Mouse (Mus musculus) T-helper 2 cell (primary cell): Measurements from ENCODE around the gene Tcp10c.
"Not testable (repeated sequence)": the region's sequence is repeated elsewhere in the genome, so short reads cannot be mapped to it uniquely, and the experiment has no call there.

ENCODE experiments used
- in situ Hi-C: fragments of 300-600 bp; cut with MboI, MseI; formaldehyde crosslinking; loops from one replicate; pipeline ENCODE4 v1.15.1; 2025; ENCODE audit warnings: high pct_unique_total_duplicates

Tcp10c gene

DNA sequence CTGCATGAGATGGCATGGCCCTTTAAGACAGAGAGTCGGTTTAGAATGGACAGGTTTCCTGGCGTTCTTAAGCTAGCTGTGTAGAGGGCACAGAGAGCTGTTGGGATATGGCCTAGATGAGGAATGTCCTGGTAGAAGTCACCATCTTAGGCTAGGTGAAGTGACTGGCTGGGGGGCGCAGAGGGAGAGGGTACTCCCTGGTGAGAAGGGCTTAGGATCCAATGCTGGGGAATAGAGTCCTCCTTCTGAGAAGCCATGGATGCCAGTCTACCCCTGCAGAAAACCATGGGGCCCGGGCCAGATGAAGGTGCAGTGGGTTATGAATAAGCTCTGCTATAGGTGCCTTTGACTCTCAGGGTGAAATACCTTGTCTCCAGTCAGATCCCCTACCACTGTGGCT is at the start of gene Tcp10c:
Gene Tcp10c, plus strand, starts transcription at position 52 of the 400 bp plus-strand sequence.
- in situ Hi-C loops = loop anchor here (5.0 kb wide), 1 partner anchor 292 kb away; the partner anchor contains the start of gene Tcp10b

DNA sequence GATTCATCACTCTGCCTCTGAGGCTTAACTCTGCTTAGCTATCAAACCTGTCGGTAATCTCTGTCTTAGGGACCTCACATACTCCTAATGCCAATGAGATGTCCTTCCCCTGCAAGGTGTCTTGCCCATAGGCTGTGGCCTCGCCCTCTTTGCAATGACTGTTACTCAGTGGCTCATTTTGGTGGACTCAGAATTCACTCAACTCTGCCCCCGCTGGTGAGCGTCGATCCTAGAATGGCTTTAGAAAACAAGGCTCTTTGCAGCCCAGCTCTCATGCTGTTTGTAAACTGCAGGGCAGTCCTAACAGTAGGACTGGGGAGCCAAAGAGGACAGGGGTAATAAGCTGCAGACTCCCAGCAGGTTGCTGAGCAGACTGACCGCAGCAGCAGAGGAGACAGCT is 46.5 kb upstream of the Tcp10c start:
- in situ Hi-C loops = loop anchor here (5.0 kb wide), 1 partner anchor 244 kb away; no protein-coding TSS in a partner anchor

DNA sequence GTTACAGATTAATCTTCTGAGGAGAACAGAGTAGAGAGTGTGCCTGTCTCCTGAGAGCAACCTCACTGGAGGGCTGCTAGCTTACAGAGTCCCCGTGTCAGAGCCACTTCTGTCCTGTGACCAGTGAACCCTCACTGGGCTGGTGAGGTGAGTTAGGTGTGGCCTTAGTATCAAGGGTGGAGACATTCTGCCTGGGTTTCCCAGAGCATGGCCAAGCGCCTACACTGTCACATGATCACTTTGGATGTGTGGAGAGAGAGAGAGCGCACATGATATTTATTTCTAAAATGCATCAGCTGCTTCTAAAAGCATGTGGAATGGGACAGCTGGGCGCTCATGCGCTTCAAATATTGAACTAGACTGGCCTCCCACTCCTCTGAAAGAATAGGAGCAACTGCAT is 46.0 kb upstream of the Tcp10c start:
- in situ Hi-C loops = loop anchor here (5.0 kb wide), 1 partner anchor 244 kb away; no protein-coding TSS in a partner anchor

DNA sequence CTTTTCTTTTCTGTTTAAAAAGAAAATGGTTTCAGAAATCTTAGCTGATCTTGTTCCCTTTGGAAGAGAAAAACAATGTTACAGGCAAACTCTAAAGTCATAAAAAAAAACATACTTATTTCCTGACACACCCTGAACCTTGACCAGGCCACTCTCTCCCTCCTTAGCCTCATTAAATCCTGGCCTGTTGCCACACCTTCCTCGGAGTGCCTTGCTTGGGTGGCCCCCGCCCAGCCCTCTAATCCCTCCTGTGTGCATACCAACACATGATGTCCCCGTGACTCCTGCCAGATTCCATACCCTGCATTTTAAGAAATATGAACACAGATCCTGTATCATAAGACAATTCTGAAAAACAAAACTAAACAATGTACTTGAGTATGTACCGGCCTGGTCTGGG is 45.6 kb upstream of the Tcp10c start:
- in situ Hi-C loops = loop anchor here (5.0 kb wide), 1 partner anchor 244 kb away; no protein-coding TSS in a partner anchor

DNA sequence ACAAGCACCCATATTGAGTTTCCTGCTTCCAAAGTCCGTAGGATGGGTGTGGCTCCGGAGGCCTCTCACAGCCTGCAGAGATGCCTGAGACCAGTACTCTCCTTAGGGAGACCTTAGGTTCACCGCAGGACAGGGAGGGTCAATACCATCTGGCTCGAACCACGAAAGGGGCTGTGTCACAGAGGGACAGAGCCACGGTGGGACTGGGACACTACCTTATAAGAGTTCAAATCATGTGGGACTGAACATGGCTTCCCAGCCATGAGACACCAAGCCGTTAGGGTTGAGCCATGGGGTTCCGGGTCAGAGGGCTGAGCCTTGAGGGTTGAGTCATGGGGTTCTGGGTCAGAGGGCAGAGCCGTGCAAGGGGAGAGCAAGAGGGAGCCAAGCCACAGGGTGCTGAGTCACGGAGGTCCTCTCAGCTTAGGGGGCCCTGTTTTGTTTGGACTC is 45.2 kb upstream of the Tcp10c start:
- in situ Hi-C loops = loop anchor here (5.0 kb wide), 1 partner anchor 243 kb away; no protein-coding TSS in a partner anchor

DNA sequence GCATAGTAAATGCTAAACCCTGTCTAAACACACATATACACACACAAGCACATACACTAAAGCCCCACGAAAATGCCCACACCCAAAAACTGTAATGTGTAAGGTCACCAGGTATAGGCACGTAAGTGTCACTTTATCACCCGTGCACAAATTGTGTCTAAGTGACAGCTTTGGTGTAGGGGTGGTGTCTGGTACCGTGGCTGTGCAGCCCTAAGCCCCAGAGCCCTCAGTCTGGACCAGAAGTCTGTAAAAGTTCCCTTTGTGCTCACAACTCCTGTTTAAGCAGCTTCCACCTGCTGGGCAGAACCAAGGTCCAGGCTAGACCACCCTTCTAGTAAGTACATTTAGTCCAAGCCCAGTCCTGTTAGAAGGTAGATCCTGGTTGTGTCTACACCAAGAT is 24.4 kb upstream of the Tcp10c start:
- in situ Hi-C loops = loop anchor here (5.0 to 25.0 kb wide), 2 partner anchors 293 to 443 kb away; partner anchors contain the start of gene Mrgprh

DNA sequence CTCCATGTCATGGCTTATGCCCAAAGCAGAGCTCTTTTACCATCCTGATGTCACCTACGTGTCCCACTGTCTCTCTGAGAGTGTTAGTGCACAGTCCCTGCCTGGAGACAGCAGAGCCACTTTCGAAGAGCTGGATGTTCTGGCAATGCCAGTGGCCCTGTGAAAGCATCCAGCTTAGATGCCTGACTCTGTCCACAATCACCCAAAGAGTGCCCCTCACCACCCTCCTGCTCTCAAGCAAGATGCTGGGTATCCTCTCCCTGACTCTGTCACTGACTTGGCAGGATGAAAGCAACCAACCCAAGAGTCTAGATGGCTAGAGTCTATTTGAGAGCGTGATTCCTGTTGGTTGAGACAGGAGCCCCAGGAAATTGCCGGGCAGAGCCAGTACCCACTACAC is 23.2 kb upstream of the Tcp10c start:
- in situ Hi-C loops = loop anchor here (5.0 to 25.0 kb wide), 2 partner anchors 294 to 444 kb away; partner anchors contain the start of gene Mrgprh

DNA sequence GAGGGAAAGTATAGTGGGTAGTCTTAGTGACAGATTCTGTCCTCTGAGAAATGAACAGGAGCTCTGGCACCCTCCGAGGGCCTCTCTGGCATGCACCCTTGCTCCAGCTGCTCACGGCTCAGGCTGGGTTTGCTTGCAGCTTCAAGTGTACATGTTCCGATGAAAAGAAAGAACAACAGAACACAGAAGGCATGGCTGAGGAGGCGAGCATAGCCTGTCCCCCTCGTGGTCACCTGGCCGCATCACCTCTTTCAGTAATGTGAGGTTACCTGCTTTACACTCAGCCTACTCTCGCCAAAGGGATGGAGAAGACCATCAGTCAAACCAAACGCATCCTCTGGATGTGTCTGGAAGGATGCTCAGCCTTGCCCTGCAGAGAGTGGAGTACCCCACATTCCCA is 21.9 kb upstream of the Tcp10c start:
- in situ Hi-C loops = loop anchor here (5.0 to 25.0 kb wide), 2 partner anchors 295 to 445 kb away; partner anchors contain the start of gene Mrgprh

DNA sequence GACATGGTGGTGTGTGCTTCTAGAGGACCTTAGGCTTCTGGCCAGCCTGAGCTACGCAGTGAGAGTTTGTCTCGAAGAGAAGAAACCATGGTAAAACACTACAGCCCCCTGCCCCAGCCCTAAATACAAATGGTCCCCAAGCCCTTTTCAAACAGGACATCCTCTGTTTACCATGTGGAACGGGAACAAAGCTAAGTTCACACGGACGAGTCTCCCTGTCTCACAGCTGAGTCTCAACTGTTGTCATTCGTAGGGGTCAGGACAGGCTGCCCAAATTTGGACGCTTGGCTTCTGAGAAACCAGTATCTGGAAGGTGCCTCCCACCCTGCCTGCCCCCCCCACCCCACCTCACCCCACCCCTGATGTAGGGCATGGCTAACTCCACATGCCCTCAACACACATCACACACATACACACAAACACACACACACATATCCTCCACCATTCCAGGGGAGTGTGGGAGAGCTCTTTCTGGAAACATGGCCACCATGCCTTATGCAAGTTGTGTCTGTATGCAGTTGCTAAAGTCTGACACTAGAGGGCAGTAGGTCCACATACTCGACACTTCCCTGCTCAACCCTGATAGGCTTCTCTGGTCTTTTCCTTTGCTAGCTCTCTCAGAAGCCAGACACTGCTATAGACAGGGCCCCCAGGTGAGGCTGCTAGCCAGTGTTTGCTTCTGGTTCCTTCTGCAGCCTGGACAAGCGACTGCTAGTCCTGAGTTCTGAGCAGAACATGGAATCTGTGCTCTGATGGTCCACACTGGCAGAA is 17.2 kb upstream of the Tcp10c start:
- in situ Hi-C loops = loop anchor here (5.0 to 25.0 kb wide), 2 partner anchors 120 to 450 kb away; partner anchors contain the start of gene Mrgprh

DNA sequence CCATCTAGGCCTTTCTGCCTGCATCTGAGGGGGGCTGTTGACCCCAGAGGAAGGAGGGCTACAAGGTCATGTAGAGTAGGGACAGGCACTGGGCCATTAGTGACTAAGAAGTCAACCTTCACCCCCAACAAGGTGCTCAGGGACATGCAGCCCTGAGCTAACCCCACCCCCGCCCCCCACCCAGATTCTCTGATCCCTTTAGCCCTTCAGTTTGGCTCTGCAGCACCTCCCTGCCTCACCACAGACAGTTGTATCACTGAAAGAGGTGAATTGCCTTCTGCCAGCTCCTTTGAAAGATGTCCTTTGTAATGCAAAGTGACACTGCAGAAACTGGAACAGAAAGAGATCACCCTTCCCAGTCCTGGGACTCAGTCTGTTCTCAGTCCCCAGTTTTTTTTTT is 16.4 kb upstream of the Tcp10c start:
- in situ Hi-C loops = loop anchor here (5.0 to 25.0 kb wide), 2 partner anchors 121 to 451 kb away; partner anchors contain the start of gene Mrgprh

DNA sequence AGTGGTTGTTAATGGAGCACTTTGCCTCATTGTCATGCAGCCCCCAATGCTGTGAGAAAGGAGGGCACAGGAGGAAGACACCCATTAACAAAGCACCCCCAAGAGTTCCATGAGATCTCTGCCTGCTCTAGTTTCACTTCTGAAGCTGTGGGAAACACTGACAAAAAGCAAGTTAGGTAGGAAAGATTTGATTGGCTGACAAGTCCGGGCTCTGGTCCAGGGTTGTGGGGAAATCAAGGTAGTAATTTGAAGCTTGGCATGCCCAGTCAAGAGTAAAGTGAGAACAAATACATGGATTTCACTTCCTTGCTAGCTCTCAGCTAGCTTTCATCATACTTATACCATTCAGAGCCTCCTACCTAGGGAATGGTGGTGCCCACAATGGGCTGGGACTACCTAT is 14.3 kb upstream of the Tcp10c start:
- in situ Hi-C loops = loop anchor here (25.0 kb wide), 1 partner anchor 453 kb away; the partner anchor contains the start of gene Mrgprh

DNA sequence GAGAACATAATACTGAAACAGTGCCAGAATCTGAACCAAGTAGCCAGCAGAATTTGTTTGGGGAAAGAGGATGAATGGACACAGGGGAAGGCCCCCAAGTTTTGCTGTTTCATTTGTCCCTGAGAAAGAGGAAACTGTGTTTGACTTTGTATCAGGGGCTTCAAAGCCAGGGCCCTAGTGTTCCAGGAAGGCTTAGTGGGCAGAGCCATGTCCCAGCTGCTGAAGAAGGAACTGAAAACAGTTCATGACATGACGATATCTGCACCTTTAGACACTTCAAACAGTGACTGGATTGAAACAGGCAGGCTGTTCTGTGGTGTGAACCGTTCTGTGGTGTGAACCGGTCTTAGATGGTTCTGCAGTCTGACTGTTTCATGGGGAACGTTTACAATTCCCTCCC is 8.4 kb upstream of the Tcp10c start:
- in situ Hi-C loops = loop anchor here (25.0 kb wide), 1 partner anchor 459 kb away; the partner anchor contains the start of gene Mrgprh

DNA sequence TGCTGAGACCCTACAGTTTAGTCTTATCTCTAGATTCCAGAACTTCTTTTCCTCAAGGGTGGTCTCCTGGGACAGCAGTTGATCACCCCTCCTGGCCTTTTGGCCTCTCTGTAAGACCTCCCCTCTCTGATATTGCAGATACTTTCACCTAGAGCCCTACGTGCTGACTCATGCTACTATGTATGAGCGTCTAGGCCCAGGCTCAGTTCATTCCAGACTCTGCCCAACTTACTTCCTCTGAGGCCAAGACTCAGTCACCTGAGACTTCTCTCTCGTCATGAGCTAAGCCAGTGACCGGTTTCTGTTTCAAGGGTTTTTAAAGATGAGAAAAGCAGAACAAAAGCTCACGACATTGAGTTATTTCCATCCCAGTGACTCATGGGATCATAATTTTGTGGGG is 4.8 kb upstream of the Tcp10c start:
- in situ Hi-C loops = loop anchor here (25.0 kb wide), 1 partner anchor 462 kb away; the partner anchor contains the start of gene Mrgprh

DNA sequence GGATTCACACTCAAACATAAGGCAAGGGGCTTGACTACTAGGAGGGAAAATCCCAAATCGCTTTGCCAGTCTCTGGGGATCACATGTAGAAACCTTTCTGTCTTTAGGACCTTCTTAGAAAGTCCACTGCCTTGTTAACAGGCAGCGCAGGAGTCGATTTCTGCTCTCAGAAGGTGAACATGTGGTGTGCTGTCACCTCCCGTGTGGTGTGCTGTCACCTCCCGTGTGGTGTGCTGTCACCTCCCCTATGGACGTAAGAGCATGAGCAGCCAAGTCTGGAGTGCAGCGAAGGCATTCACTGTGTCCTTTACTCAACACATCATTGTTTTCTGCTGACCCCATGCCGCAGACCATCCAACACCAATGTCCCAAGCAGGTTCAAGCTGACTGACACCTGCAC is 1.1 kb upstream of the Tcp10c start:
- in situ Hi-C loops = loop anchor here (5.0 kb wide), 1 partner anchor 291 kb away; the partner anchor contains the start of gene Tcp10b

DNA sequence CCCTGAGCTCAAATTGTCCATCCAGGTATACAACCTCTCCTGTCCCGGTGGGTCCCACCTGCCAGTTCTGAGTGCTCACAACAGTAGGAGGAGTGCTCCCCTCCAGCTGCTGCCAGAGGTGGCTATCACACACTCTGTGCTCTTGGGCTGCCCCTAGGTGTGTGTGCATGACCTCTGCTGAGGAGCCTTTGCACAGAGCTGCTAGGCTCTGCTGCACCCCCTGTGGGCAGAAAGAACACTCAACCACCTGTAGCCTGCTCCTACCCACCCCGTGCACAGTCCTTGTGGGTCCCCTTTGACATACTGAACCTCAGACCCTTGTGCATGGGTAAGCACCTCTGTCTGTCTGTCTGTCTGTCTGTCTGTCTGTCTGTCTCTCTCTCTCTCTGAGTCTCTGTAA is 8.1 kb downstream of the Tcp10c start:
- in situ Hi-C loops = not testable (repeated sequence)

DNA sequence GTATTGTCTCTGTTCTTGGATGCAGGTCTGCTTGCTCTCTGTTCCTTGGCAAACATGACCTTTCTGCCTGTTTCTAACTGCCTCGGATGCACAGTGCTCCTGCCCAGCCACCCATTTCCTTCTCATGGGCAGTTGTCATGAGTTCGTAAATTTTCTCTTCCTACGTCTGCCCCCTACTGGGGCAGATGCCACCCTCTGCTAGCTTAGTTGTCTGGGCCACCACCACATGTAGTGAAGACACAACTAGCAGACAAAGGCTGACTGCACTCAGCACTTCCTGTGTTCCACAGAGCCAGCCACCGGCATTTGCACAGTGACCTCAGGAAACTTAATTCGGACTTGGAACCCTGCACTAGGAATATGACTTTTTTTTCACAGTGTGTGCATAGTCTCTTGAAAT is 9.4 kb downstream of the Tcp10c start:
- in situ Hi-C loops = not testable (repeated sequence)

DNA sequence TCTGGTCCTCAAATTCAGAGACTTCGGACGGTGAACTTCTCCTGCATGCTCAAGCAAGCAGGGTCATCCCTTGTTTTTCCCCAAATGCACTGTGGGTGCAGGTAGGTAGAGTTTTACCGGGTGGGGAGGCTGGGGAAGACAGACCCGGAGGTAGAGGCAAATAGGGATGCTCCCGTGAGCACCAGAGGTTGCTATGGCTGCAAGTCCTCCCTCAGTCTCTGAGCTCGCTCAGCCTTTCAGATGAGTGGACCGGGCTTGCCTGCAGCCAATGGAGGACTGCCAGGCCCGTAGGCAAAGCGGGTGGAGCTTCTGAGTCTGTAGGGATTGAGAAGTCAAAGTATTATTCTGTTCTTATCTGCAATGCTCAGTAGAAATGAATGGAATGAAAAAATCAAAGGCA is 9.8 kb downstream of the Tcp10c start:
- in situ Hi-C loops = not testable (repeated sequence)

DNA sequence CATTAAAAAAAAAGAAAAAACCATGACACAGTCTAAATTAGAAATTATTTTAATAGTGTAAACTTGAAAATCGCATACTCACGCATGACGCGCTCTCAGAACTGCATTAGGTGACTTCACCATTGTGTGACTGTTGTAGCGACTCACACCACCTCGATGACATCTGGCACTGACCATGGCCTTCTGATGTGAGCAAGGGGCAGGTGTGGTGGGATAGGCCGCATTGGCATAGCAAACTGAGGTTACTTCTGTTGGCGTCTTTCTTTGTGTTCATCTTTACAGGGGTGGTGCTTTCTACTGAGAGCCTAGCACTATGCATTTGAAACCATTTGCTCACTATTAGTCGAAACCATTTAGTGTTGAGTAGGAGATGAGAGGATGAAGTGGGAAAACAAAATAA is 12.8 kb downstream of the Tcp10c start:
- in situ Hi-C loops = not testable (repeated sequence)

DNA sequence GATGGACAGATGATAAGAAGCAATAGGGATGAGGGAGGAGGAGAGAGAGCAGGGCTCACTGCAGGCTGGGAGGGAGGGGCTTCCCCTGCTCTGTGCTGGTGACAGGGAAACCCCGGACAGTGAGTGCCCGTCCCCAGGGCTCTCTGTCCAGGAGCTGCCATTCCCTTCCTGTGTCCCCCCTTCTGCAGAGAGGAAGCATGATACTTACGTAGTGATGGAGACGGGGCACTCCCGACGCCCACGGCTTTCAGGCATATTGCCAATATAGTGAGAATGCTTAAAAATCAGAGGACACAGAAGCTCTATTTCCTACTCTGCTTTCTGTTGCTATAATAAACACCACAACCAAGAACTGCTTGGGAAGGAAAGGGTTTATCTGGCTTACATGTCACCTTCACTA is 14.3 kb downstream of the Tcp10c start:
- in situ Hi-C loops = not testable (repeated sequence)

DNA sequence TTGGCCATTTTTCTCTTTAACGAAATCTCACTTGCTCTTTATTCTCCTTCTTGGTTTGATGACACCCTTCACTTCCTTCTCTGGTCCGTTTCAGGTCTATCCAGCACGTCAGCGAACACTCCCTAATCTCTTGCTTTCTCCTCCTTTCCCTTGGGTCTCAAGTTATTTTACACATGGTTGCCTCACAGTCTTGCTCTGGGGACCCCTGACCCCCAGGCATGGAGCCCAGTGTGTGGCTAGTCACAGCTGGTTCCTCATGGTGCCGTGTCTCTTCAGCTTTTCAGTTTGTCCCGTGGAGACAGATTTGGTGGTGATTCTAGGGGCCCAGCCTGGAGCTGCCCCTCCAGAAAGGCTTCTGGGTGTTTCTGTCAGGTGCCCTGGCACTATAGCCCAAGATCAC is 16.4 kb downstream of the Tcp10c start:
- in situ Hi-C loops = loop anchor here (5.0 to 10.0 kb wide), 2 partner anchors 293 to 1276 kb away; no protein-coding TSS in a partner anchor

DNA sequence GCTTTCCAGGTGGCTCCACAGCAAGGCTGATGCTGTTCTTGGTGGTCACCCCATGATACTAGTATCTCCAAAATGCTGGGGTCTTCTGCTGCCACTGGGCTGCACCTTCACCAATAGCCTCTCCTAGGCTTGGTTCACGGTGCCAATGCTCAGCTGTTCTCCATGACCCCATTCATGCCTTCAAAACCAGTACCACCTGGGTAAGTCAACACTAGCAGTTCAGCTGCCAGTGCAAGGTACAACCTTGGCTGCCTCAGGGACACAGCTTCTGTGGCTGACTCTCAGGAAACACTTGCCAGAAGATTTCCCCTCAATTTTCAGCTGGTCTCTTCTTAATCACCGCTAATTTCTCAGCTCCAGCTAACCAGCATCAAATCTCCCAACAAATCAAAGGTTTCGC is 24.0 kb downstream of the Tcp10c start:
- in situ Hi-C loops = loop anchor here (10.0 kb wide), 1 partner anchor 1284 kb away; no protein-coding TSS in a partner anchor

DNA sequence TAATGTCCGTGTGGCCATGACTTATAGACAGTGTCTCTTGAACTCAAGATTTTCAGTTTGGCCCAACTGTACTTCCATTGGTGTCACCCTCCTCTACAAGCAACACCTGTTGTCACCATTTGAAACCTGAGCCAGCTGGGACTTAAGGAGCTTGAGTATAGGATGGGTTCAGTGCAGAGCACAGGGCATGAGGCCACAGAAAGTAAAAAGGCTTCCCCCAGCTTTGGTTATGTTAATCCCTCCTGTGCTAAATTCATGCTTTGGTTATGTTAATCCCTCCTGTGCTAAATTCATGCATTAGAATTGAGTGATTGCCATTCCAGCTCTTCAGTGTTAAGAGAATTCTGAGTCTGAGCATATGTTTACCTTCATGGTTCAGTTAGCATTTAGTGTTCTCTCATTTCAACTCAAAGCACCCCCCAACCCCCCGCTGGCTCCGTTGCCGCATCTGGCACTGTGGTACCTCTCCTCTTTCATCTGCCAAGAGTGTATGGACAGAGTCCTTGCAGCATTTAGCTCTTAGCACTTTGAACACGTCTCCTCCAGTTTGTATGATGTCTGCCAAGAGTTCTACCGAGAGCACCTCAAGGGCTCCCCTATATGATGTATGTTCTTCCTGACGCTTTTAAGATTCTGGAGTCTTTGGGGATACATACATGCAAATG is 25.7 kb downstream of the Tcp10c start:
- in situ Hi-C loops = loop anchor here (10.0 kb wide), 1 partner anchor 1285 kb away; no protein-coding TSS in a partner anchor
